Mouse (Mus musculus) kidney, adult 2 months (tissue): ENCODE measurements around the gene Gngt2. TPM values are rescaled to one million over a fixed set of nuclear protein-coding genes. Genes with fewer than 3 reads are reported as not detected.

Source experiments
- DNase-seq: peaks from one replicate; pipeline ENCODE4 v3.0.0; 2021
- H3K27ac ChIP-seq: fragments of 200-500 bp; 2 replicates; pipeline ENCODE4 v1.5.1; 2012; ENCODE audit warnings: low read depth, low read length, control low read depth, inconsistent platforms; ENCODE audit not compliant: insufficient read depth
- H3K27me3 ChIP-seq: fragments of 200-500 bp; replicated peaks from 2 replicates; pipeline ENCODE4 v1.6.1; 2012; ENCODE audit warnings: mild to moderate bottlenecking, moderate library complexity, low read length, inconsistent platforms; ENCODE audit not compliant: control insufficient read depth, insufficient read depth
- H3K36me3 ChIP-seq: fragments of 200-500 bp; 2 replicates; pipeline ENCODE4 v1.6.1; 2012; ENCODE audit warnings: mild to moderate bottlenecking, moderate library complexity, low read length, inconsistent platforms; ENCODE audit not compliant: control insufficient read depth, insufficient read depth
- H3K4me1 ChIP-seq: fragments of 200-500 bp; 2 replicates; pipeline ENCODE4 v1.6.1; 2011; ENCODE audit warnings: low read length; ENCODE audit not compliant: control insufficient read depth, insufficient read depth
- H3K4me3 ChIP-seq: fragments of 200-500 bp; 2 replicates; pipeline ENCODE4 v1.5.1; 2011; ENCODE audit warnings: mild to moderate bottlenecking, low read depth, low read length, control low read depth; ENCODE audit not compliant: insufficient read depth
- CTCF ChIP-seq: fragments of 200-500 bp; conservative IDR thresholded peaks from 2 replicates; pipeline ENCODE4 v1.5.1; 2011; ENCODE audit warnings: low read depth, mild to moderate bottlenecking, control low read depth, low read length, moderate library complexity, mixed read lengths; ENCODE audit not compliant: insufficient read depth, insufficient read length
- POLR2A ChIP-seq: fragments of 200-500 bp; IDR thresholded peaks from one replicate; pipeline ENCODE4 v1.6.1; 2011; ENCODE audit warnings: low read depth, low read length, control low read depth
- WGBS: fragments of 180-500 bp; shearing (Covaris S2); methylation state at CpG from one replicate; pipeline ENCODE4 v1.1.7; 2018; 5-methylcytosine and 5-hydroxymethylcytosine counted together
- polyA plus RNA-seq: library from polyadenylated mRNA; depleted of rRNA; stranded (reverse); fragments of >200 nt; gene quantifications from 2 replicates; pipeline ENCODE4 v1.2.3, GENCODE M21; 2012

Gngt2 gene
- polyA plus RNA-seq, 1 experiment, result 10.3 TPM

DNA sequence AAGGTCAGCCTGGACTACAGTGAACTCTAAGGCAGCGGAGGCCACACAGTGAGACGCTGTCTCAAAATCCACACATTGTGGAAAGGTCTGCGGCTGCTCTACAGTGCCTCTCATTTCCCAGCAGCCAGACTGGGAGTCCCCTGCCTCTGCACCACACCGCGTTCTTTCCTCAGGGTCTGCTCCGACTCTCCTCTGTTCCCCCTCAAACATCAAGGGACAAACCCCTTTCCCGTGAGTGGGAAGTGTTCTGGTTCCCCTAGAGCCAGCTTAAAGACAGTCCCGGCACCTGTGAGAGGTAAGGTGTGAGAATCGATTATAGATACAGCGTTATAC is 4.4 kb downstream of the Gngt2 start:
- Histone ChIP-seq H3K27me3 (no peaks in the 10 kb centered on the region), H3K36me3 (no peaks in the 10 kb centered on the region), H3K4me1 (peaks cover 3% of the 10 kb centered on the region; the same call in 1 of the 2 replicates), H3K4me3 (peak overlapping the region; percentile 62), H3K27ac (peak overlapping the region; percentile 88)
- WGBS, result 57% methylated on average over 10 of the region's 10 CpGs
- TF ChIP-seq CTCF (no peak), POLR2A (no peak)
- DNase-seq, result no peak

DNA sequence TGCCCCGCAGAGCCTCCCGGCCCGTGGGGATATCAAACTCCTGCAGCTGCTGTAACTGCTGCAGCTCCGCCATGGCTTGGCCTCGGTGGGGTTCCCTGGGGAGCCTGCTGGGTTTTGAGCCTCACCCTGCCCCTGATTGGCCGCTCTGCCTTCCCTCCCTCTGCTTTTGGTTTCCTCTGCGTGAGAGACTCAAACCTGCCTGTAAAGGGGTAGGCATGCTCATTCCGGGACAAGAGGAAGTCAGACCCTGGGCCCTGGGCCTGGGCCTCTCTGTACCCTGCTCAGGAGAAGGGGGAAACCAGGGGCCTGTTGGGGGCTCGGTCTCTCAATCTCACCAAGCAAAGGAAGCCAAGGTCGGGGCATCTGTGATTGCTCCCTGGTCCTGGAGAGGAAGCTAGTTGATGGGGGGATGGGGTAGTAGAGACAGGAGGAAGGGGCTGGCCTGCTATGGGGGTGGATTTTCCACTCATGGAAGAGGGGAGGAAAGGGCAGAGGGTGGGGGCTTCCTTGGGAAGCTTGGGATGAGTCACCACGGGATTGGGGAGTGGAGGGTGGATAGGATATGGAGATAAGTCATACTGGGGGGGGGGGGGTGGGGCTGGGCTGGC is 5.2 kb downstream of the Gngt2 start, which contains the start of gene Abi3:
Gene Abi3 (minus strand): TSS at position 403 of the 608 bp plus-strand sequence.
- Histone ChIP-seq H3K4me3 (peak within 1 kb of the TSS; percentile 62), H3K36me3 (no peaks in the 10 kb centered on the region), H3K4me1 (peaks cover 2% of the 10 kb centered on the region; the same call in 1 of the 2 replicates), H3K27me3 (no peaks in the 10 kb centered on the region), H3K27ac (peak within 1 kb of the TSS; percentile 88)
- peak; percentile 81 for DNase-seq
- TF ChIP-seq POLR2A, result peak; percentile 33
- no peak for TF ChIP-seq CTCF
- 27% methylated on average over 11 of the region's 11 CpGs for WGBS

DNA sequence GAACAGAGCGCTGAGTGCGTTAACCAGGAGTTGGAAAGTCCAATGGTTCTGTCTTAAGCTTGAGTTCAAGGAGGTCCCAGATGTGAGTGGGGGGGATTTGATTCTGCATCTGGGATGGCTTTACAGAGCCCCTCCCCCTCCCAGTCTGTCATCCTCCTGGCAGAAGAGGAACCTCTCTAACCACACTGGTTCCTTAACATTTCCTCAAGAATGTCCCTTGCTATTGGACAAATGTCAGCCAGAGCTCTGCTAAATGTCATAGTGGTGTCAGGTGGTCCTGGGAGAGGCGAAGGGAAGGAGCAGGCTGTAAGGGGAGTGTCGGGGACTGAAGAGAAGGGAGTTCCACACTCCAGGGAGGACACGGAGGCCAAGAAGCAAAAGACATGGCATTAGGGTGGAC is 5.9 kb downstream of the Gngt2 start:
- no peak for TF ChIP-seq POLR2A
- TF ChIP-seq CTCF, result no peak
- no peaks in the 10 kb centered on the region for H3K4me1 ChIP-seq
- no peaks in the 10 kb centered on the region for H3K36me3 ChIP-seq
- DNase-seq, result peak; percentile 61
- H3K27ac ChIP-seq, result peak overlapping the region; percentile 88
- H3K4me3 ChIP-seq, result peak overlapping the region; percentile 33
- WGBS, result 61% methylated on average over 5 of the region's 5 CpGs
- H3K27me3 ChIP-seq, result no peaks in the 10 kb centered on the region

DNA sequence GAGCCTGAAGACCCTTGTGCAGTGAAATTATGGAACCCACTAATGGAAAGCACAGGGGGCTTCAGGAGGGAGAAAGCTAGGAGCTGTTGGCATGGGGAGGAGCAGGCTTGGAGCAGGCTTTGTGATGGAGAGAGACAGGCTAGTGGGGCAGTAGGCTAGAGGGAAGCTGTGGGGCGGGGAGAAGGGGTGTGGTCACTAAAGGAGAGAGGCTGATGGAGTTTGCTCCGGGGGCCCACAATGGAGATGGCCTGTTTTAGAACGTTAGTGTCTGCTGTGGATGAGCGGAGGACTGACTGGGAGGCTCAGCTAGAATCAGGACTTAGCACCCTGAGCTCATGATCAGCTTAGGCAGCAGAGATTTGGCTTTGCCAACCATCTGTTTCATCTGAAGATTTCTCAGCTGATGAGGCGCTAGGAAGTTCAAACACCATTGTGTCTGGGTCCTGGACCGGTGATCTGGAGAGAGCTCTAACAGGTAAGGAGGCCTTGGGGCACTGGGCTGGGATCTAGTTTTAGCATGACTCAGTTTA is 6.5 kb downstream of the Gngt2 start:
- Histone ChIP-seq H3K36me3 (no peaks in the 10 kb centered on the region), H3K27ac (peak overlapping the region; percentile 88), H3K4me3 (peak overlapping the region; percentile 33), H3K27me3 (no peaks in the 10 kb centered on the region), H3K4me1 (no peaks in the 10 kb centered on the region)
- DNase-seq, result peak; percentile 32
- no peak for TF ChIP-seq CTCF
- TF ChIP-seq POLR2A, result no peak
- 59% methylated on average over 6 of the region's 6 CpGs for WGBS

DNA sequence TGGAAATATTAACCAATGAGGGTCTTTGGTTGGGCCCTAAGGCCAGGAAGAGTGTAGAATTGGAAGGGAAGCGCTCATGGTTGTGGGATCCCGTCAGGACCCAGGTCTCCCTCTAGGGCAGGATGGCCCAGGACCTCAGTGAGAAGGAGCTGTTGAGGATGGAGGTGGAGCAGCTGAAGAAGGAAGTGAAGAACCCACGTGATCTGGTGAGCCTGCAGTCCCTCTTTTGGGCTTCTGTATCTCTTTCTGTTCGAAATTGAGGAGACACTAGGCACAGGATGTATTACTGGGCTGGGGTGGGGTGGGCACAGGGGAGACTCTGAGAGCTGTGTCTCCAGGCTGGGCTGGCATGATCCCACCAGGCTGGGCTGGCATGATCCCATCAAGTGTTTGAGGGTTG is 7.9 kb downstream of the Gngt2 start:
- no peak for TF ChIP-seq CTCF
- no peak for TF ChIP-seq POLR2A
- Histone ChIP-seq H3K36me3 (no peaks in the 10 kb centered on the region), H3K4me3 (no peak overlapping the region), H3K4me1 (no peaks in the 10 kb centered on the region), H3K27ac (no peak overlapping the region), H3K27me3 (no peaks in the 10 kb centered on the region)
- WGBS, result 76% methylated on average over 4 of the region's 4 CpGs
- no peak for DNase-seq

DNA sequence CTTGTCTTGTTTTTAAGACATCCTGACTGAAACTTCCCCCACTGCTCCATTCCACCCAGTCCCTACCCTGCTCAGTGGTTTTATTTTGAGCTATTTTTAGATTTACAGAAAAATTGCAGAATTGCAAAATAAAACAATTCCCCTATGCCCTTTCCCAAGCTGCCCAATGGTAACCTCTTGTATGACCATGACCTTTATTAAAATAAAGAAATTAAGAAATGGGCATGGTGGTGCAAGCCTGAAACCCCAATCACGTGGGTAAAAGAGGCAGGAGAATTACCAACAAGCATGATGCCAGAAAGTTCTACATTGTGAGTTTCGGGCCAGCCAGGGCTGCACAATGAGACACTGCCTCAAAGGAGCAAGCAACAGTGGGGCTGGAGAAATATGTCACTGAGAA is 13.9 kb downstream of the Gngt2 start:
- Histone ChIP-seq H3K4me1 (no peaks in the 10 kb centered on the region), H3K27ac (no peak overlapping the region), H3K4me3 (no peak overlapping the region), H3K36me3 (no peaks in the 10 kb centered on the region), H3K27me3 (no peaks in the 10 kb centered on the region; the same call in 1 of the 2 replicates)
- no peak for TF ChIP-seq CTCF
- DNase-seq, result no peak
- WGBS, result 83% methylated on average over 2 of the region's 2 CpGs

DNA sequence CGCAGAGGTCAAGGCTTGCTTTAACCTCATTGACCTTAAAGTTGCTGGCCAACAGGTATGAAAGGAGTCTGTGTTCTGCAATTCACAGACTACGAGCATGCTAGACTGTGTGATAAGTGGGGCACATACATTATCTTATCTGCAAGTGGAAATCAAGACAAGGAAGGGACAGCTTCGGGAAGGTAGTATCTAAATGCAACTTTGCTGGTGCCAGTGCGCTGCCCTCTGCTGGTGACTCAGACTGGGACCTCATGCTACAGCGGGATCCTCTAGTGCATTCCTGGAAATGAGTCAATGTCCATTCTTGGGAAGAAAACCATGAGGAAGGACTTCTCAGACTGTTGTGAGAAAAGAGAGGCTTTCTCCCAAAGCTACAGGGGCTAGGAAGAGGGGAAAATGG is 16.7 kb downstream of the Gngt2 start:
- 48% methylated on average over 5 of the region's 5 CpGs for WGBS
- Histone ChIP-seq H3K36me3 (no peaks in the 10 kb centered on the region), H3K4me1 (no peaks in the 10 kb centered on the region), H3K27ac (no peak overlapping the region), H3K4me3 (no peak overlapping the region), H3K27me3 (no peaks in the 10 kb centered on the region; the same call in 1 of the 2 replicates)
- DNase-seq, result peak; percentile 83
- TF ChIP-seq POLR2A, result no peak
- TF ChIP-seq CTCF, result peak; percentile 94

DNA sequence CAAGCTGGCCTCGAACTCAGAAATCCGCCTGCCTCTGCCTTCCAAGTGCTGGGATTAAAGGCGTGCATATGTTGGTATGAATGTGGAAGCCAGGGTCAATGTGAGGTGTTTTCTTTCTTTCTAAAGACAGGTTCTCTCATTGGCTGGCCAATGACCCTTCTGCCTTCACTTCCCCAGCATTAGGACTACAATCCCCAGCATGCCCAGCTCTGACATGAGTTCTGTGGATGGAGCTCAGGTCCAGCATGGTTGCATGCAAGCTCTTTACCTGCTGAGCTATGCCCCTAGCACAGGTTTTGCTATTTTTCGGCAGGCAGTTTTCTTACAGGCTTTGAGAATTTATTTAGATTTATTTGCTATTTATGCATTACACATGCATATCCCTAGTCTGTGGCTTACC is 20.3 kb downstream of the Gngt2 start:
- DNase-seq, result no peak
- TF ChIP-seq POLR2A (no peak), CTCF (no peak)
- H3K27me3 ChIP-seq, result no peaks in the 10 kb centered on the region; the same call in 1 of the 2 replicates
- no peaks in the 10 kb centered on the region for H3K36me3 ChIP-seq
- 90% methylated on average over 4 of the region's 4 CpGs for WGBS
- H3K4me3 ChIP-seq, result no peak overlapping the region
- peaks cover 6% of the 10 kb centered on the region; the same call in 1 of the 2 replicates for H3K4me1 ChIP-seq
- H3K27ac ChIP-seq, result no peak overlapping the region
